ENCODE assay signal across 17 mouse cellular contexts in the genomic region with DNA sequence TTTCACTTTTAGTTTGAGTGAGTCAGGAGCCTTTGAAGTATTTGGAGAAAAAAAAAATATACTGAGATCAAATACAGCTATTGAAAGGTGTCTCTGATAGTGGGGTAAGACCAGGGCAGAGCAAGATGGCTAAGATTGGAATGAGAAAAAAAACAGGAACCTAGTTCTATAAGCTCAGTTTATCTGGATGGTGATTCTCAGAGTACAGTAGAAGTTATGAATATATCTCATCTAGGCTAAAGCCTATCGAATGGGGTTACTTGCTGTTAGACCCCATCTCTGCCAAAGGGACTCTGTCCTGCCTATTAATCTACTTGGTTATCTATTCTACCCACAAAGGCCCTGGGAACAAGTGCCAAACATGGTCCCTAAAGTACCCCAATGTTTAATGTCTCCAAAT.
"Had no signal": no experiment of that assay in that cellular context is flagged by ENCODE, and none has a peak within 500 bp of the region (broad histone marks: within the 10 kb centered on the region; RNA-seq: fewer than 3 reads in every experiment).

No protein-coding gene starts in this region.

- H3K27ac ChIP-seq: neural tube, embryonic 12.5 days; neural tube, embryonic 13.5 days; neural tube, embryonic 15.5 days; stomach, embryonic 15.5 days; stomach, postnatal 0 days had no signal

- H3K36me3 ChIP-seq: neural tube, embryonic 12.5 days; neural tube, embryonic 13.5 days; neural tube, embryonic 15.5 days; stomach, embryonic 15.5 days had no signal

- H3K9me3 ChIP-seq: neural tube, embryonic 12.5 days; neural tube, embryonic 13.5 days; neural tube, embryonic 15.5 days; stomach, embryonic 15.5 days had no signal

- DNase-seq: retina, postnatal 1 day; right cerebral cortex, adult 18-20 months; right cerebral cortex, postnatal 14 days; right cerebral cortex, postnatal 25 days; right cerebral cortex, postnatal 4 days; spleen, adult 18-20 months; thymus, adult 18-20 months; thymus, adult 2 months; thymus, postnatal 14 days; thymus, postnatal 25 days; thymus, postnatal 36 days; thymus, postnatal 4 days had no signal

- H3K27me3 ChIP-seq: neural tube, embryonic 12.5 days; neural tube, embryonic 13.5 days; neural tube, embryonic 15.5 days; stomach, embryonic 15.5 days had no signal

- H3K4me1 ChIP-seq: neural tube, embryonic 12.5 days; neural tube, embryonic 13.5 days; stomach, embryonic 15.5 days had no signal

- H3K9ac ChIP-seq: neural tube, embryonic 12.5 days; neural tube, embryonic 13.5 days; neural tube, embryonic 15.5 days; stomach, embryonic 15.5 days had no signal

- H3K4me3 ChIP-seq: neural tube, embryonic 12.5 days; neural tube, embryonic 13.5 days; neural tube, embryonic 15.5 days; stomach, embryonic 15.5 days had no signal
